Mouse (Mus musculus) spleen, adult 2 months (tissue): ENCODE results near the gene Lonrf2.

Experiments
- CTCF ChIP-seq: fragments of 200-500 bp; IDR thresholded peaks from 2 replicates; pipeline ENCODE4 v1.5.1; 2011; ENCODE audit warnings: mild to moderate bottlenecking, inconsistent platforms; ENCODE audit not compliant: insufficient read depth, insufficient read length, insufficient replicate concordance; ENCODE audit errors: extremely low read depth
- POLR2A ChIP-seq: fragments of 200-500 bp; IDR thresholded peaks from 2 replicates; pipeline ENCODE4 v1.6.1; 2011; ENCODE audit warnings: low read depth, low read length, inconsistent platforms

DNA sequence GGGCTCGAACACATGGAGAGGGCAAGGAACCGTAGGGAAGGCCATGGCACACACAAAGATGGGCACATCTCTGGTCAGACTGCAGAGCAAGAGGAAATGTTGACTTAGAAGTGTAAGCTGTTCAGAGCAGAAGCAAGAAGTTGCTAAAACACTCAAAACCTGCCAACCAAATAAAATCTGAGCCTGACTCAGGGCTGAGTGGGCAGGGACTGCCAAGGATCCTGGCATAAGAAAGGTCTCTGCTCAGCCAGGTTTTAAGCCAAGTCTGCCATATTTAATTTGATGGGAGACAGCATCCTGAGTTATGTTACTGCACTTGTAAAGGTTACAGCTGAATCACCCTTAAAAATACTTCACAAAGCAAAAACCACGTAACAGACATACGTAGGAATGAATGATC, 29.4 kb downstream of the Lonrf2 start:
- TF ChIP-seq CTCF (no peak), POLR2A (no peak)
